Mouse (Mus musculus): ENCODE results near the gene Mipol1.
"Not testable (repeated sequence)": the region's sequence is repeated elsewhere in the genome, so short reads cannot be mapped to it uniquely, and the experiment has no call there.

Mipol1 gene

GRCm38 (mm10) chr12:57230192-57230706, at the start of gene Mipol1, which contains the start of gene Prps1l3:
Mipol1 (plus strand) TSS chr12:57230427.
Prps1l3 (plus strand) TSS chr12:57230412.
- DNase-seq (ENCODE audit: low read depth, low spot score) = peak; percentile 80

DNA sequence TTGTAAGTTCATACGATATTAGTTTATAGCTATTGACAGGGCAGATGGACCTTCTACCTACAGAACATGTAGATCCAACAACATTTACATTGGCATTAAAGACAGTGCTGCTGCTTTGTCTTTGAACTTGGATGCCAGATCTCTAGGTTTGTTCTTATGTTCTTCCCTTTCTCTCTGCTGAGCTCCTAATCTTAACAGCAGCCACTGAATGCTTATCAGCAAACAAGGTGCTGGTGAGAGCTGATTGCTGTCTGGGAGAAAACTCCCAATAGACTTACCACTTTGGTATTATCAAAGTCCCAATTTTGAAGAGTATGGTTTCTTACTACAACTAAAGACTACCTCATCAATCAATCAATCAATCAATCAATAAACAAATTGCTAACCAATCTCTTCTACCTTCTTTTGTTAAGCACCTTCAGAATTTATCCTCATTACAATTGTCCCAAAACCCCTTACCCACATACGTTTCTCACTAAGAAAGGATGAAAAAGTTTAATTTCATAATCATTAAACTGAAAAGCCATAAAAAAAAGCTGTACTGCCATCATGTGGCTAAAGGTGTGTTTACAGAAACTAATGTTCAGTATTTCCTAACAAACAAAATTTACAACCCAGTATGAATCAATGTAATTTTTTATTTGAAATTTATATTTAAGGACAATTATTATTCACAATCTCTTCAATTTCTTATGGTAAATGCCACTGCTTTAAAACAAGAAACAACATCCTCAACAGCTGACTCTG, 45.7 kb upstream of the Mipol1 start:
- DNase-seq (ENCODE audit: low read depth, low spot score) = no peak

- DNase-seq (ENCODE audit: low read depth, low spot score) = no peak
These were observed 44.8 kb upstream of the Mipol1 start for GRCm38 (mm10) chr12:57185475-57185874.

GRCm38 (mm10) chr12:57186126-57186525, 44.1 kb upstream of the Mipol1 start:
- no peak for DNase-seq (ENCODE audit: low read depth, low spot score)

DNA sequence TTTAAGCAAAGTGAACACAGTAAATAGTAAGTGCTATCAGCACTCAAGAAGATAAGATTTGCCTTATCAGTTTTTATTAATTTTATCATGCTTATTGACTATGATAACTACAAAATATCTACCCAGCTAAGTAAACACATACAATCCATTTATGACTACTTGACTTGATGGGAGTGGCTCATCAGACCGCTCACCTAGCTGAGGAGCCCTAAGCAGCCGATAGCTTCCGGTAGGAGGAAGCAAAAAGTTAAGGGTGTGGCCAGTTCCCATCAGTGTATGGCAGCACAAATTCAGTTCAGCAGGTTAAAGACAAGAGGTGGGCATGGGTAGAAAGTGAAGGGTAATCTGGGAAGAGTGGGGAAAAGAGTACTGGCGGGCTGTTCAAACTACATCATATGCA, 43.2 kb upstream of the Mipol1 start:
- no peak for DNase-seq (ENCODE audit: low read depth, low spot score)

DNA sequence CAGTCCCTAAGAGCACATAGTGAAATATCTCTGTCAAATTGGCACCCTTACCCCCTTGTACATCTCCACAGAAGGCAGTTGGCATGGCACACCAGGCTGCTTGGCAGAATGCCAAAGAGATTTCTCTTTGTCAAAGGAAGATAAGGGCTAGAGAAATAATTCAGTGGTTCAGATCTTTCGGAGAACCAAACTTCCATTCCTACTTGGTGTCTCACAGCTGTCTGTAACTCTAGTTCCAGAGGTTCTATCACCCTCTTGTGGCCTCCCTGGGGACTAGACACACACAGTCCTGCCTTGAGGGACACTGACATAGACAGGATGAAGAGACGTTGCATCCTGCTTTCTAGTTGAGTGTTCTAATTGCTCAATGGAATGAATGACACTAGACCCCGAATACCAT, 35.6 kb upstream of the Mipol1 start:
- DNase-seq (ENCODE audit: low read depth, low spot score) = no peak

GRCm38 (mm10) chr12:57196286-57196607, 34.0 kb upstream of the Mipol1 start:
- DNase-seq (ENCODE audit: low read depth, low spot score) = no peak

- no peak for DNase-seq (ENCODE audit: low read depth, low spot score)
These were observed 33.4 kb upstream of the Mipol1 start for GRCm38 (mm10) chr12:57196608-57197362.

DNA sequence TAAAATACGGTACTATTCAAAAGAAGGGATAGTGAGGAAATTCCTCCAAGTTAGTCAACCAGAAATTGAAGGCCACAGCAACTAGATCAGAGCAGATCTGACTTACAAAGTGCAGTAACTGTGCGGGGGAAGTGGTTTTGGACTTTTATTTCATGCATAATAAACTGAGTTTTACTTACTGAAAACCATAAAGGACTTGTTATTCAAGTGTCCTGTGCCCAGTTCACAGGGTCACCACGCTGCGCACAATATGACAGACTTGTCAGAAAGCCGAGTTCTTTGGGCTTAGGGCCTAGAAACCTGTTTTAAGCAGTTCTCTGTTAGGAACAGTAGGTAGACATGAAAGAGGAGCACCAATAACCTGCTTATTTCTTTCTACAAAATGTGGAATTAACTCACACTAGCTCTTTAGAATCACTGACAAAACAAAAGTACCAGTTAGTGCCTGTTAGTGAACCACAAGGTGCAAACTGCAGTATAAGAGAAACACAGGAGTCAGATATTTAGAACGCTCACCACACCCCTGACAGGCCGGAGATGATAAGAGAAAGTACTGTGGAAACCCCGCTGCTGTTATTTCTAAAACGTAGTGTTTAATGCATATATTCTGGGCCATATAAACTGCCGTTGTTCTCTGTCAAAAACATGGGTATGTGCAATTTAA, 32.7 kb upstream of the Mipol1 start, which contains the start of gene Slc25a21:
Gene Slc25a21, minus strand, starts transcription at position 110 of the 664 bp plus-strand sequence.
- no peak for DNase-seq (ENCODE audit: low read depth, low spot score)

DNA sequence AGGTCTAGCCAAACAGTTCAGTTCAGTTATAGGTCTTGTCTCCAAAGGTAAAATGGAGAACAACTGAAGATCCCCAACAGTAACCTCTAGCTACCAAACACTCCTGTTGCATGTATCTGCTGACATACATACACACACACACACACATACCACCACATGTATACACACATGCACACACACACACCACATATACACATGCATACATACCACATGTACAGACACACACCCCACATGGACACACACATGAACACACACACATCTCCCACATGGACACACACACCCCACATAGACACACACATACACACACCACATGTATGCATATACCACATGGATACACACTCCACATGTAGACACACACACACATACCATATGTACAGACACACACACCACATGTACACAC, 32.0 kb upstream of the Mipol1 start:
- no peak for DNase-seq (ENCODE audit: low read depth, low spot score)

DNA sequence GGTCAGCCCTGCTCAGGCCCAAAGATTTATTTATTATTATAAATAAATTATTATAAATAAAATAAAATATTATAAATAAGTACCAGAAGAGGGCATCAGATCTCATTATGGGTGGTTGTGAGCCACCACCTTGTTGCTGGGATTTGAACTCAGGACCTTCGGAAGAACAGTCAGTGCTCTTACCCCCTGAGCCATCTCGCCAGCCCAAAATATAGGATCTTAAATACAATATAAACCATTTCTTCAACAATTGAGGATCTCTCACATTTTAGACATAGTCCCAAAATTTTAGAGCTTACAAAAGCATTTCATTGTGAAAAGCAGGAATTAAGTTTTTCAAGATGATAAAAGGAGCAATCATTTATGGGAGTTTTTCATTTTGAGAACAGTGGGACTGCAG, 30.8 kb upstream of the Mipol1 start:
- DNase-seq (ENCODE audit: low read depth, low spot score) = no peak

DNA sequence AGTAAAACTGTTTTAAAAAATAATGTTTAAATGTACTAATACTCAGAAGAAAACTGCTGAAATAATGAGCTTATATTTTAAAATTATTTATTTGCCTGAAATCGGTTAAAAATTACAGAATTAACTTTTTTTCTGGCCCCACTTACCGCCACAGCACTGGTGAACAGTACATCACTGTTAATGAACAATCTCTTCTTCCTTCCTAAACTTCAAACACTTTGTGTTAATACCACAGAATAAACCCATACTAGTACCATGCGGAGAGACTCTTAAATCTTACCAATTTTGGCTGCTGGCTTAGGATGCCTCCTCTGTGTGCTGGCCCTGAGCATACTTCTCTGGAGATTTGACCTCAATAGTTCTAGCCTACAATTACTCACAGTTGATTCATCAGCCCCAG, 28.3 kb upstream of the Mipol1 start:
- DNase-seq (ENCODE audit: low read depth, low spot score) = no peak

GRCm38 (mm10) chr12:57204276-57204851, 25.9 kb upstream of the Mipol1 start:
- no peak for DNase-seq (ENCODE audit: low read depth, low spot score)

DNA sequence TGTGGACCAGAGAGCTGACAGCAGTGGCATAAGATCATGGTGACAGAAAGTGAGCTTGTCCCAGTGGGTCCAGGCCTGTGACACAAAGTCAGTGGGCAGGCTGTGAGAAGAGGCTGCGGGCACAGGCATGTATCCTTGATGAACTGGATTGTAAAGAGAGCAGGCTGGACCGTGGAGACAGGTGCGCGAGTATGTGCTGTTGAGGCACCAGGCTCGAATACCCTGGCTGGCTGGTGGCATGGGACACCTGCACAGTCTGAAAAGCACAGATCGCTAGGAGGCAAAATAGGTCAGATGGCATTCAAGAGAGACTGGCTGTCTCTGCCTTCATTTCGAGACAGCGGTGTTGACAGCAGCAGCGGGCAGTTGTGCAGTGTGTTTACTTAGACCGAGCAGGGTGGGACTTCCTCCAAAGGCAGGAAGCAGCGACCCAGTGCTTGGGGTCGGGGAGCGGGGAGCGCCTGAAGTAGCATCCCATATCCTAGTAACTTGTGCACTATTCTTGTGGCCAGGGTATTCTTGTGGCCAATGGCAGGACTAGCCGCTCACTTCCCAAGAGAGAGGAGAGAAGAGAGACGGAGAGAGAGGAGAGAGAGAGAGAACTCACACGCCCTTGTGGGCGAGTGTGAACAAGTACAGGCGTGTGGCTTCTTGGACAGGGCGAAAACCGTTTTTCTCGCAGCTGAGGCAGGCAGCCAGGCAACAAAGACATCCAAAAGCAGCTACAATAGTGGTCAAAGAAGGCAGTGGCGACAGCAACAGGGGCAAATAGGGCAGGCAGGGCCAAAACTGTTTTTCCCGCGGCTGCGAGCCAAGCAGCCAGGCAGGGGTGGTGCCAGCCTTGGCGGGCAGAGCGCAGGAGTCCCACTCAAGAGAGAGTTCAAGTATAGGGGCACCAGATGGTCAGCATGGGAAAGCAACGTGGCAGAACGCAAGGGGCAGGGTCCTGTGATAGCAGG, 18.6 kb upstream of the Mipol1 start:
- no peak for DNase-seq (ENCODE audit: low read depth, low spot score)

DNA sequence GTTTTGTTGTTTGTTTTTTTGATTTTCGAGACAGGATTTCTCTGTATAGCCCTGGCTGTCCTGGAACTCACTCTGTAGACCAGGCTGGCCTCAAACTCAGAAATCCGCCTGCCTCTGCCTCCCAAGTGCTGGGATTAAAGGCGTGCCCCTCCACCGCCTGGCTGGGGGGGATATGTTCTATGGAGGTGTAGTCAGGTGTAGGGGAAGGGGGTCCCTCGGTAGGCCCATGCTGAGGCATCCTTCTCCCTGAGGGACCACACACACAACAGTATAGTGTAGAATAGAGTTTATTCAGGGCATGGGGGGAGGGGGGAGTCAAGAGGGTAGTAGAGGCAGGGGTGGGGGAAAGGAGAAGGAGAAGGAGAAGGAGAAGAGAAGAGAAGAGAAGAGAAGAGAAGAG, 17.8 kb upstream of the Mipol1 start:
- not testable (repeated sequence) for DNase-seq (ENCODE audit: low read depth, low spot score)

DNA sequence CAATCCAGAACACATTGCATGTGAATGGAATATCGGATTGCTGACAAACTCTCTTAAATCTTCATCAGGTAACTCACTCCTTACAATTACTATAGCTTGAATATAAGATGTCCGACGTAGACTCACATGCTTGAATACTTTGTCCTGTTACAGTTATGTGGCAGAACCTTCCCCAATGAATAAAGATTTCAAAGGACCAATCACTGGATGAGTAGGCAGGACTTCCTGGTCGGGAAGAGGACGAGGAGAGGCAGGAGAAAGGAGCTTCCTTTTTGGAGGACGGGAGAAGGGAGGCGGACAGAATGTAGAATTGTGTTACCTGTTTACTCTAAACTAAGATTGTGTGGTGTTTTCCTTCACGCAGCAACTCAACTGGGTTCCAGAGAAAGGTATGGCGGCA, 3.8 kb upstream of the Mipol1 start:
- DNase-seq (ENCODE audit: low read depth, low spot score) = no peak

GRCm38 (mm10) chr12:57227776-57228175, 2.5 kb upstream of the Mipol1 start:
- DNase-seq (ENCODE audit: low read depth, low spot score) = no peak

DNA sequence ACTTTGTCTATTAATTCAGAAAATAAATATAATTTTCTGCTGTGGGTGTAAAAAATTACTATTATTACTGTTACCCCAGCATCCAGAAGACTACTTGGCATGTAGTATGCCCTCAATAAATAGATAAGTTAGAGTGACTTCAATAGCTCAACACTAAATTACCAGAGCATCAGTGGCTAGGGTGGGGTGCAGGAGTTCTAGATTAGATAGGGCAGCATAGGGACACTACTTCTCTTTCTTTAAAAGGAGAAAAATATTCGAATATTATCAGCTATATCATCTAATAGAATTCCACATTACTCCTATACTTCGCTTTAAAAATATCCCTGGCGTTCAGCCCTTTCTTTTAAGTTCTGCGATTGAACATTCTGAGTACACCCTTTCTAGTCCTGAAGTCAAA, 524 bp upstream of the Mipol1 start:
- no peak for DNase-seq (ENCODE audit: low read depth, low spot score)

- DNase-seq (ENCODE audit: low read depth, low spot score) = no peak
These were observed 1.1 kb downstream of the Mipol1 start for GRCm38 (mm10) chr12:57231085-57231875.

GRCm38 (mm10) chr12:57233386-57233785, 3.2 kb downstream of the Mipol1 start:
- DNase-seq (ENCODE audit: low read depth, low spot score) = no peak
